Mouse (Mus musculus) cerebellum, adult 2 months (tissue): ENCODE results near the gene Gmds. TPM values are rescaled to one million over a fixed set of nuclear protein-coding genes. Genes with fewer than 3 reads are reported as not detected.

ENCODE experiments used
- DNase-seq, 2 experiments: peaks; one replicate each; pipeline ENCODE4 v3.0.0; 2021
- H3K27ac ChIP-seq: fragments of 200-500 bp; 2 replicates; pipeline ENCODE4 v1.5.1; 2012; ENCODE audit warnings: low read length, control low read depth, inconsistent platforms; ENCODE audit not compliant: insufficient read depth
- H3K27me3 ChIP-seq: fragments of 200-500 bp; 2 replicates; pipeline ENCODE4 v1.6.1; 2012; ENCODE audit warnings: inconsistent platforms, mild to moderate bottlenecking, low read length, moderate library complexity; ENCODE audit not compliant: control insufficient read depth, insufficient read depth
- H3K4me1 ChIP-seq: fragments of 200-500 bp; 2 replicates; pipeline ENCODE4 v1.6.1; 2011; ENCODE audit warnings: low read length; ENCODE audit not compliant: control insufficient read depth, insufficient read depth
- H3K4me3 ChIP-seq: fragments of 200-500 bp; replicated peaks from 2 replicates; pipeline ENCODE3; 2011; ENCODE audit warnings: mild to moderate bottlenecking, low read depth, low read length, control low read depth; ENCODE audit not compliant: insufficient read depth
- CTCF ChIP-seq: fragments of 200-500 bp; IDR thresholded peaks from 2 replicates; pipeline ENCODE4 v1.5.1; 2011; ENCODE audit warnings: low read depth, mild to moderate bottlenecking, control low read depth, low read length, moderate library complexity, borderline replicate concordance; ENCODE audit not compliant: insufficient read depth
- POLR2A ChIP-seq: fragments of 200-500 bp; IDR thresholded peaks from 2 replicates; pipeline ENCODE4 v1.6.1; 2011; ENCODE audit warnings: low read length, control low read depth, borderline replicate concordance; ENCODE audit not compliant: insufficient read depth
- WGBS: fragments of 180-500 bp; shearing (Covaris S2); methylation state at CpG from one replicate; pipeline ENCODE4 v1.1.7; 2018; 5-methylcytosine and 5-hydroxymethylcytosine counted together
- polyA plus RNA-seq: library from polyadenylated mRNA; depleted of rRNA; stranded (reverse); fragments of >200 nt; gene quantifications from 2 replicates; pipeline ENCODE4 v1.2.3, GENCODE M21; 2012; rRNA removed

Gene Gmds
- 11.5 and 12.3 TPM in 2 replicates for polyA plus RNA-seq

- Histone ChIP-seq H3K27me3 (no peaks in the 10 kb centered on the region), H3K4me1 (no peaks in the 10 kb centered on the region; the same call in 1 of the 2 replicates), H3K4me3 (peak within 1 kb of the TSS; percentile 90), H3K27ac (peak within 1 kb of the TSS; percentile 50; the same call in 1 of the 2 replicates)
- WGBS = 2% methylated on average over 55 of the region's 55 CpGs
- TF ChIP-seq POLR2A = peak; percentile 56; the same call in 1 of the 2 replicates
- no peak for TF ChIP-seq CTCF
- DNase-seq = peak; percentile 92 to 94
Observed at GRCm38 (mm10) chr13:32338513-32339365, at the start of gene Gmds. Gene Gmds (minus strand): TSS chr13:32338740.

GRCm38 (mm10) chr13:32385421-32386092, 47.0 kb upstream of the Gmds start:
- TF ChIP-seq POLR2A (no peak), CTCF (no peak)
- DNase-seq = no peak
- Histone ChIP-seq H3K4me3 (no peak overlapping the region), H3K4me1 (no peaks in the 10 kb centered on the region), H3K27me3 (no peaks in the 10 kb centered on the region), H3K27ac (no peak overlapping the region)
- 65% methylated on average over 4 of the region's 4 CpGs for WGBS

- H3K27me3 ChIP-seq = no peaks in the 10 kb centered on the region
- no peak overlapping the region for H3K27ac ChIP-seq
- no peak overlapping the region for H3K4me3 ChIP-seq
- TF ChIP-seq POLR2A (no peak), CTCF (no peak)
- no peak for DNase-seq
- H3K4me1 ChIP-seq = no peaks in the 10 kb centered on the region
- WGBS = 80% methylated on average over 6 of the region's 6 CpGs
Observed at GRCm38 (mm10) chr13:32382227-32383010, 43.9 kb upstream of the Gmds start.

GRCm38 (mm10) chr13:32378634-32379033, 40.1 kb upstream of the Gmds start:
- no peak for DNase-seq
- WGBS = 65% methylated on average over 1 of the region's 1 CpGs
- TF ChIP-seq POLR2A (no peak), CTCF (no peak)
- Histone ChIP-seq H3K27me3 (no peaks in the 10 kb centered on the region), H3K4me3 (no peak overlapping the region), H3K27ac (no peak overlapping the region), H3K4me1 (no peaks in the 10 kb centered on the region)

GRCm38 (mm10) chr13:32372531-32372883, 34.0 kb upstream of the Gmds start:
- TF ChIP-seq CTCF = no peak
- no peak for TF ChIP-seq POLR2A
- H3K4me1 ChIP-seq = no peaks in the 10 kb centered on the region
- 83% methylated on average over 2 of the region's 2 CpGs for WGBS
- no peak overlapping the region for H3K4me3 ChIP-seq
- H3K27ac ChIP-seq = no peak overlapping the region
- H3K27me3 ChIP-seq = no peaks in the 10 kb centered on the region
- no peak for DNase-seq

GRCm38 (mm10) chr13:32371874-32372530, 33.5 kb upstream of the Gmds start:
- Histone ChIP-seq H3K27me3 (no peaks in the 10 kb centered on the region), H3K4me1 (no peaks in the 10 kb centered on the region), H3K27ac (no peak overlapping the region), H3K4me3 (no peak overlapping the region)
- WGBS = 85% methylated on average over 4 of the region's 4 CpGs
- TF ChIP-seq POLR2A (no peak), CTCF (no peak)
- DNase-seq = no peak

GRCm38 (mm10) chr13:32370751-32371150, 32.2 kb upstream of the Gmds start:
- no peak for DNase-seq
- Histone ChIP-seq H3K4me3 (no peak overlapping the region), H3K27me3 (no peaks in the 10 kb centered on the region), H3K4me1 (no peaks in the 10 kb centered on the region), H3K27ac (no peak overlapping the region)
- WGBS = 72% methylated on average over 7 of the region's 7 CpGs
- TF ChIP-seq CTCF = no peak
- no peak for TF ChIP-seq POLR2A
